Mouse (Mus musculus): ENCODE data around the gene Arfgef2.

- no peak for TF ChIP-seq HCFC1 (IDR thresholded peaks at IDR 0.05; ENCODE audit: borderline replicate concordance, insufficient read depth, low read length)
- TF ChIP-seq ZC3H11A (IDR thresholded peaks at IDR 0.05; ENCODE audit: borderline replicate concordance, low read depth, low read length) = no peak
Observed at GRCm38 (mm10) chr2:166818463-166819143, 13.2 kb downstream of the Arfgef2 start.

Data from ES-E14 (cell line).